Mouse (Mus musculus) heart, adult 2 months (tissue): ENCODE results near the gene Zc3h12a. TPM values are rescaled to one million over a fixed set of nuclear protein-coding genes. Genes with fewer than 3 reads are reported as not detected.

ENCODE experiments used
- DNase-seq, 2 experiments: peaks; one replicate each; pipeline ENCODE4 v3.0.0; 2021
- H3K27ac ChIP-seq: fragments of 200-600 bp; 2 replicates; pipeline ENCODE4 v1.8.1; 2022
- H3K27me3 ChIP-seq: fragments of 200-500 bp; 2 replicates; pipeline ENCODE4 v1.6.1; 2012; ENCODE audit warnings: mild to moderate bottlenecking, low read length, inconsistent platforms, mixed read lengths; ENCODE audit not compliant: control insufficient read depth, insufficient read depth
- H3K36me3 ChIP-seq: fragments of 200-500 bp; 2 replicates; pipeline ENCODE4 v1.6.1; 2012; ENCODE audit warnings: low read length, inconsistent platforms; ENCODE audit not compliant: control insufficient read depth, insufficient read depth
- H3K4me1 ChIP-seq: fragments of 200-500 bp; 2 replicates; pipeline ENCODE4 v1.6.1; 2011; ENCODE audit warnings: low read length; ENCODE audit not compliant: control insufficient read depth, insufficient read depth
- H3K4me3 ChIP-seq: fragments of 200-600 bp; 2 replicates; pipeline ENCODE4 v1.8.1; 2022
- H3K79me2 ChIP-seq: fragments of 200-500 bp; replicated peaks from 2 replicates; pipeline ENCODE4 v1.6.1; 2012; ENCODE audit warnings: mild to moderate bottlenecking, inconsistent platforms, low read length, moderate library complexity, mixed read lengths; ENCODE audit not compliant: control insufficient read depth, insufficient read depth
- H3K9ac ChIP-seq: fragments of 200-500 bp; 2 replicates; pipeline ENCODE4 v1.6.1; 2012; ENCODE audit warnings: low read depth, mild to moderate bottlenecking, control low read depth, inconsistent platforms, low read length, mixed read lengths
- CTCF ChIP-seq: fragments of 200-600 bp; IDR thresholded peaks from 2 replicates; pipeline ENCODE4 v1.8.1; 2022; ENCODE audit warnings: antibody characterized with exemption, mild to moderate bottlenecking, moderate library complexity
- EP300 ChIP-seq: fragments of 200-500 bp; IDR thresholded peaks from 2 replicates; pipeline ENCODE4 v1.6.1; 2011; ENCODE audit warnings: low read depth, low read length, control low read depth; ENCODE audit not compliant: insufficient read depth
- POLR2A ChIP-seq: fragments of 200-500 bp; IDR thresholded peaks from 2 replicates; pipeline ENCODE4 v1.6.1; 2011; ENCODE audit warnings: mild to moderate bottlenecking, low read depth, low read length, control low read depth; ENCODE audit not compliant: insufficient read depth
- WGBS: fragments of 180-500 bp; shearing (Covaris S2); methylation state at CpG from one replicate; pipeline ENCODE4 v1.1.7; 2018; 5-methylcytosine and 5-hydroxymethylcytosine counted together
- intact Hi-C: fragments of 180-260 bp; cut with DNase I; formaldehyde crosslinking; loops from one replicate; pipeline ENCODE4 v1.15.1; 2025
- long read RNA-seq: library from polyadenylated mRNA; stranded (forward); transcript quantifications from one replicate; pipeline ENCODE4 v2.0.0, GENCODE M21; 2021
- polyA plus RNA-seq: library from polyadenylated mRNA; depleted of rRNA; stranded (reverse); fragments of >200 nt; gene quantifications from 2 replicates; pipeline ENCODE4 v1.2.3, GENCODE M21; 2012; rRNA removed
- total RNA-seq, 2 experiments: library from RNA; stranded (reverse); gene quantifications; 2 replicates each; pipeline ENCODE4 v1.2.3; 2021

The Zc3h12a gene
- 1 to 10 TPM; 3.0 to 4.8 TPM for total RNA-seq
- polyA plus RNA-seq: 5.0 TPM in 2 replicates
- long read RNA-seq, partial matches to known transcripts: 2 of 7 reads
- long read RNA-seq, other reads (novel, unspliced or antisense): 1 of 7 reads

- Histone ChIP-seq H3K27me3 (no peaks in the 10 kb centered on the region), H3K27ac (peak within 1 kb of the TSS; percentile 98), H3K9ac (peak within 1 kb of the TSS; percentile 92), H3K4me1 (peaks cover 33% of the 10 kb centered on the region), H3K4me3 (peak within 1 kb of the TSS; percentile 73), H3K36me3 (no peaks in the 10 kb centered on the region), H3K79me2 (no peaks in the 10 kb centered on the region)
- intact Hi-C loops: no loop called here
- under 1% methylated on average over 61 of the region's 62 CpGs for WGBS
- peak; percentile 93 to 95 for DNase-seq
- TF ChIP-seq POLR2A (peak; percentile 79), EP300 (0 out of 2 replicates have a peak, but pooled peaks have one; percentile 2), CTCF (no peak)
These were observed at the start of gene Zc3h12a for GRCm38 (mm10) chr4:125127305-125128084. TSS of gene Zc3h12a (minus strand) at chr4:125127840.

GRCm38 (mm10) chr4:125176639-125177165 is 49.1 kb upstream of the Zc3h12a start:
- TF ChIP-seq POLR2A (no peak), CTCF (no peak), EP300 (no peak)
- intact Hi-C loops: no loop called here
- no peak overlapping the region for H3K27ac ChIP-seq
- H3K79me2 ChIP-seq: no peaks in the 10 kb centered on the region
- no peaks in the 10 kb centered on the region for H3K36me3 ChIP-seq
- no peak for DNase-seq
- H3K9ac ChIP-seq: no peak overlapping the region
- H3K4me3 ChIP-seq: no peak overlapping the region
- H3K4me1 ChIP-seq: no peaks in the 10 kb centered on the region
- 25% methylated on average over 13 of the region's 13 CpGs for WGBS
- H3K27me3 ChIP-seq: no peaks in the 10 kb centered on the region

GRCm38 (mm10) chr4:125176190-125176589 is 48.5 kb upstream of the Zc3h12a start:
- Histone ChIP-seq H3K4me1 (no peaks in the 10 kb centered on the region), H3K4me3 (no peak overlapping the region), H3K36me3 (no peaks in the 10 kb centered on the region), H3K9ac (no peak overlapping the region), H3K79me2 (no peaks in the 10 kb centered on the region), H3K27ac (no peak overlapping the region), H3K27me3 (no peaks in the 10 kb centered on the region)
- intact Hi-C loops: no loop called here
- WGBS: 87% methylated on average over 5 of the region's 5 CpGs
- DNase-seq: no peak
- no peak for TF ChIP-seq EP300
- no peak for TF ChIP-seq POLR2A

GRCm38 (mm10) chr4:125175591-125175990 is 48.0 kb upstream of the Zc3h12a start:
- no peak for TF ChIP-seq CTCF
- TF ChIP-seq POLR2A: no peak
- TF ChIP-seq EP300: no peak
- H3K4me3 ChIP-seq: no peak overlapping the region
- intact Hi-C loops: no loop called here
- H3K27me3 ChIP-seq: no peaks in the 10 kb centered on the region
- H3K36me3 ChIP-seq: no peaks in the 10 kb centered on the region
- H3K27ac ChIP-seq: no peak overlapping the region
- no peaks in the 10 kb centered on the region for H3K4me1 ChIP-seq
- DNase-seq: peak; percentile 11 to 27
- WGBS: 32% methylated on average over 2 of the region's 2 CpGs
- no peak overlapping the region for H3K9ac ChIP-seq
- no peaks in the 10 kb centered on the region for H3K79me2 ChIP-seq

GRCm38 (mm10) chr4:125174516-125175185 is 47.0 kb upstream of the Zc3h12a start:
- no peak for TF ChIP-seq EP300
- TF ChIP-seq CTCF: no peak
- TF ChIP-seq POLR2A: no peak
- Histone ChIP-seq H3K4me1 (no peaks in the 10 kb centered on the region), H3K27me3 (no peaks in the 10 kb centered on the region), H3K27ac (no peak overlapping the region), H3K9ac (no peak overlapping the region), H3K4me3 (no peak overlapping the region), H3K79me2 (no peaks in the 10 kb centered on the region), H3K36me3 (no peaks in the 10 kb centered on the region)
- intact Hi-C loops: no loop called here
- DNase-seq: no peak
- WGBS: 74% methylated on average over 5 of the region's 5 CpGs

GRCm38 (mm10) chr4:125173150-125173549 is 45.5 kb upstream of the Zc3h12a start:
- H3K27me3 ChIP-seq: no peaks in the 10 kb centered on the region
- H3K36me3 ChIP-seq: no peaks in the 10 kb centered on the region
- no peak overlapping the region for H3K27ac ChIP-seq
- no peaks in the 10 kb centered on the region for H3K79me2 ChIP-seq
- no peak for TF ChIP-seq CTCF
- no peak for TF ChIP-seq POLR2A
- no peak for TF ChIP-seq EP300
- no peak overlapping the region for H3K4me3 ChIP-seq
- no peaks in the 10 kb centered on the region for H3K4me1 ChIP-seq
- no peak for DNase-seq
- intact Hi-C loops: no loop called here
- H3K9ac ChIP-seq: no peak overlapping the region
- WGBS: 75% methylated on average over 5 of the region's 5 CpGs
